Mouse (Mus musculus) G1E (cell line): Measurements from ENCODE around the gene Cxcl17.

Experiments
- CTCF ChIP-seq: IDR thresholded peaks from 2 replicates; pipeline ENCODE4 v1.5.1; 2012; ENCODE audit warnings: low read depth, low read length, inconsistent platforms, mixed read lengths
- GATA1 ChIP-seq: IDR thresholded peaks from 2 replicates; pipeline ENCODE4 v1.6.1; 2012; ENCODE audit warnings: borderline replicate concordance, low read length, inconsistent platforms, mixed read lengths
- GATA2 ChIP-seq: IDR thresholded peaks from 2 replicates; pipeline ENCODE4 v1.6.1; 2012; ENCODE audit warnings: low read depth, low read length, inconsistent platforms, borderline replicate concordance
- TAL1 ChIP-seq: conservative IDR thresholded peaks from 2 replicates; pipeline ENCODE4 v1.6.1; 2012; ENCODE audit warnings: low read depth, low read length, inconsistent platforms, mixed read lengths

DNA sequence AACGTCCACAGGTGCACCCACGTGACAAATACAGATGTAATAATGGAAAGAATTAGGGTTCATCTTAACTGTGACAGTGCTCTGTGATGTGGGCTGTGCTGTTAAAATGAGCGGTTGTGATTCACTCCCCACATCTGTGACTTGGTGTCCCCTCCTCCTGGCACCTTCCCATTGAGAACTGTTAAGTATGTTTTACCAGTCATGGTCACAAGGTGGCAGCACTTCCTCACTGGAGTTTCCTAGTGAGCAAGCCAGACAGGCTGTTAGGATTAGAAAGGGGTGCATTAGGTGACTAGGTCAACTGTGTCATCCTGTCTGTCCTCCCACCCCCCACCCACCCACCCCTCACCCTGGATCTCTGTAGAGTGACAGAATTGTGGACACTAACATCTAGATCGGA lies 11.7 kb upstream of the Cxcl17 start:
- TF ChIP-seq CTCF (peak; percentile 51), TAL1 (no peak), GATA1 (no peak), GATA2 (no peak)
